Mouse (Mus musculus) kidney, adult 8-10 months (tissue): ENCODE measurements at regions not wholly inside any gene's neighbourhood (a gene's known extent, or its start where the extent isn't known, plus 50 kb on each side); places are given as distances from the start of the nearest gene placed in this dataset.
A peak's percentile ranks its signal among the peaks of the same experiment; 100 is the strongest.

Experiments used
- DNase-seq, 2 experiments: peaks; one replicate each; pipeline ENCODE4 v3.0.0; 2022

DNA sequence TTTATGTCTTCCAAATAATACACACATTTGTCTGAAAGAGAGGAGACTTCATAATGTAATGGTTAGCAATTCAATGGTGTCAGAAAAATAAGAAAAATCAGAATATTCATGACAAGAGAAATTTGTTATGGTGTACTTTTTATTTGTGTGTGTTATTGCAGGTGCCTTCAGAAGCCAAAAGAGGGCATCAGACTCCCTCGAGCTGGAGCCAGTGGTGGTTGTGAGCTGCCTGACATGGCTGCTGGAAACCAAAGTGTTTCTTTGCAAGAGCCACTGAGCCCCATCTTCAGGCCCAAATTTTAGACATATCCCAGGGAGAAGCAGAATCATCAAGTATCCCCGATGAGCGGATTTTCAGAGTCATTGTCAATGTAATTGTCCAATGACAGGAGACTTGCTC is 81.9 kb downstream of the Tm2d3 start:
- DNase-seq, result peak in 1 of 2 experiments; percentile 8

GRCm38 (mm10) chr7:65773948-65774347 is 83.0 kb downstream of the Tm2d3 start:
- DNase-seq, result no peak

GRCm38 (mm10) chr7:65774388-65775015 is 83.5 kb downstream of the Tm2d3 start:
- no peak for DNase-seq

- no peak for DNase-seq
These were observed 84.0 kb downstream of the Tm2d3 start for GRCm38 (mm10) chr7:65775016-65775415.

DNA sequence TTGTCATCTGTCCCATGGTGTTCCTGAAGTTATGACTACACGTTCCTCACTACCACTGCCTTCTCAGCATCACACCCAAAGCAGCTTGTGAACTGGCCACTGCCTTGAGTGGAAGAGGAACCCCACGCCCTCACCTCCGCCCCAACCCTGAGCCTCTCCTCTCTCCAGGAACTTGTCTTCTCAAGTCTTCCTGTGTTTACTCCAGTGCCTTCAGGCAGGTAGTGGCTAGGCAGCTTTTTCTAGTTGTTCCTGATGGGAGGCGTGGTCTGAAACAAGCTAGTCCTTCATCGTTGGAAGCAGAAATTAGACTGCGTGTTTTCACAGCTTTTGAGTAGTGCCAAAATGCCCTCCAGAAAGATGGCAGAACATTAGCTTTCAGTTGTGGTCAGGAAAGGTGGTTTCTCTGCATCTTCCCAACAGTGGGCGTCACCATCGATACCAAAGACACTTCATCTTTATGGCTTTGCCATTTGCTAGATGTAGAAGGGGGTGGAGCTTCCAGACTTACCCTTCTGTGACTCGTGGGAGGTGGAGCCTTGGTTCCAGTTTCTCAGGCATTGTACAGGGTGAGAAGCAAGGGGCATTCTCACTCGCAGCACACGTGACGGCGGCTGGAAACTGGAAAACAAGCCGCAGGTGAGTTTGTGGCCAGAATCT is 81.7 kb upstream of the Pcsk6 start:
- no peak for DNase-seq

DNA sequence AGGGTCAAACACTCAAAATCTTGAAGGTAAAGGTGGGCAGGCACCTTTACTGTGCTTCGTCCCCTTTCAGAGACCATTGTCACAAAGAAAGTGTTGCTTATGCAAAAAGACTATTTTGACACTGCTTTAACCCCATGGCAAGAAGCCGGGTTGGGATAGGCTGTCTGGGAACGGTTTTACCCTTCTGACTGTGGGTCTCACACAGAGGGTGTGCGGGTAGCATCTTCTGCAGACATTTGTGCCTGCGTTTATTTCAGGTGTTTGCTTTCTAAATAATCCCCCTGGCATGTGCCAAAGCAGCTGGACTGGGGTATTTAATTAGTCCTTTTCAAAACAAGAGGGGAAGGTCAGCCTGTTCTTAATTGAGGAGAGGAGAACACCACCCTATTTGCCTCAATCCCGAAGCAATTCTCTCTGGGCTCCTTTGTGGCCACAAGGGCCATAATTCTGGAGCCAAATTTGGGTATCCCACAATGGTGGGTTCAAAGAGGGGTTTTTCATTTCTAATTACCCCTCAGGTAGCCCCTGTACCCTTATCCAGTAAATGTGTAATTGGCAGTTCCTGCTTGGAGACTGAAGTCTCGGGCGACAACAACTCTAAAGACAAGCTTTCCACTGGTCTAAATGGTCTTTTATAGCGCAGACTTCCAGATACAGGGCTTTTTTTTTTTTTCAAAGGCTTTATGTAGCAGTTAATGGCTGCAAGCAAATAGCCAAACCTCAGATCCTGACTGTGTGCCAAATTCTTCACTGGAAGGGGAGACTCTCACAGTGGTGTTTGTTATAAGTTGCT is 80.8 kb upstream of the Pcsk6 start:
- DNase-seq, result no peak

DNA sequence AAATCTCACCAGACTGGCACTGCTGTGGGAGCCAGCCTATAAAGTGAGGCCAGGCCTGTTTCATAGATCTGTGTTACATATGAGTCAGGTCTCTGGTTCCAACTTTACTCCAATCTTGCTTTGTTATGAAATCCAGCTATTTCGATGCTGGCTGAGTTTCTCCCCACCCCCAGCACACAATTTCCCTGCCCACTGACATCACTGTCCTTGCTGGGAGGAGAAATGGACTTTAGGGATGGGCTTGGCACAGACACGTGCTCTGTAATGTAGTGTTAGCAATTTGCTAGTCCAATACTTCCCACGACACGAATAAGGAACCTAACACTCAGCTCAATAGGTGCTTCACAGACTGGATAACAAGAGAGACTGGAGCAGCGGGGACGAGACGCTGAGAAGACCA is 79.5 kb upstream of the Pcsk6 start:
- DNase-seq, result no peak

GRCm38 (mm10) chr7:65783773-65784172 is 77.8 kb upstream of the Pcsk6 start:
- no peak for DNase-seq

- no peak for DNase-seq
These were observed 74.6 kb upstream of the Pcsk6 start for GRCm38 (mm10) chr7:65786916-65787315.

DNA sequence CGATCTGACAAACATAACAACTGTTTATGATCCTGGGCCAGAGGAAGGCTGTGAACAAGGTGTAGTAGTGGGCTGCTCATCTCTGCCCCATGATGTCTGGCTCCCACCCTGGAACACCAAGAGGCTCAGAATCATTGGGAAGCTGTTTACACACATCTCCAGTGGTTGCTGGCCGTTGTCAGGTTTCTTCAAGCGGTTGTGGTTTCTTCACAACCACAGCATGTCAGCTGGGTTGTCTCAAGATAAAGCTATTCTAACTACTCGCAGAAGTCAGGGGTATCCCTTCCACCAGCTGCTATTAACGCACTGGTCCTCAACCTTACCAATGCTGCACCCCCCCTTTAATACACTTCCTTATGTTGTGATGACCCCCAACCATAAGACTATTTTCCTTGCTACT is 73.7 kb upstream of the Pcsk6 start:
- no peak for DNase-seq

DNA sequence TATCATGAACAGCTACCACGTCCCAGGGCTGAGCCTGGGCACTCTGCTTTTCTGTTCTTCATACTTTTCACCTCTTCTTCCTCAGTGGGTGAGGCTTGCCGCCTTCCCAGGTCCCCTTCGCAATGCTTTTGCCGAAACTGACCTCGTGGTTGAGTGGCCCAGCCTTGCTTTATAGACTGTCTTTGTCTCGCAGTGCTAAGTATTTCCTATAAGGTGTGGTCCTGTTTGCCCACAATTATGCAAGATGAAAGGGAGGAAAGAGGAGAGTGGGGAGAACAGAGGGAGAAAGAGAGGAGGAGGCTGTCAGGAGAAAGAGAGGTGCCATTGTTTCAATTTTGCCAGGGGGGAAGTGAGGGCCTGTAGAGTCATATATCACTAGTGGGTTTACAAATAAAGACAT is 71.3 kb upstream of the Pcsk6 start:
- DNase-seq, result no peak

DNA sequence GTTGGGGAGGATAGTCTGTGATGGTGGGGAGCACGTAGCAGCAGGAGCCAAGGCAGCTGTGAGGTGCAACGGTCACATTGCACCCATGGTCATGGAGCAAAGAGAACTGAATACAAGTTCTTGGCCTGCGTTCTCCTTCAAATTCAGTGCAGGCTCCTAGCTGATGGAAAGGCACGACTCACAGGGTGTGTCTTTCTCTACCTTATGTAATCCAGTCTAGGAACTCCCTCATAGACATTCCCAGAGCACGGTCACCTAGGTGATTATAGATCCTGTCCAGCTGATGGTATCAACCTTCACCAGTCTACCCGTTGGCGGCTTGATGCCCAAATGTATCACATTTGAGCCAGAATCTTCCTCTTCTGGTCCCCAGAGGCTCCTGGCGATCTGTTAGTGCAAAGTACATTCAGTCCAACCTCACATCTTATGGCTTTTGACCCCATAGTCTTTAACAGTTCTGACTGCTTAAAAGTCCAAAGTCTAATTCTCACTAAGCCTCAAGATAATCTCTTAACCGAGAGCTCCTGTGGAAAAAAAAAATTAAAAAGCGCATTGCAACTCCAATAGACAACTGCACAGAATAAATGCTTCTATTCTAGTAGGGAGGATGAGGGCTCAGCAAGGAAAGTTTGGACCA is 69.2 kb upstream of the Pcsk6 start:
- no peak for DNase-seq

DNA sequence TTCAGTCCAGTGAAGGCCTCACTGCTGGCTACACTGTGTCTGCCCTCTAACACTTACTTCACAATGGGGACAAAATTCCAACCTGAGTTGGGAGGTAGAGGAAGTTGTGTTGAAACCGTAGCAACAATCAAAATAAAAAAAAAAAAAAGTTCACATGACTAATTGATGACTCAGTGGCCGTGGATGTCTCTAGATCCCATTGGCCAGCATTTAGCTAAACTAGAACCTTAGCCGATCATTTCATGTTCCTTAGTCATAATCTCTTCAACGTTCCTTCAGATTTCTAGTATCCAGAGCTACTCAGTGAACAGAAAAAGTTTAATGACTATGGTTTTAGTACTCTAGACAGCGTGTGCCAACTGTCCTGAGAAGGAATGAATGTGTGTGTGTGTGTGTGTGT is 59.2 kb upstream of the Pcsk6 start:
- DNase-seq, result no peak

DNA sequence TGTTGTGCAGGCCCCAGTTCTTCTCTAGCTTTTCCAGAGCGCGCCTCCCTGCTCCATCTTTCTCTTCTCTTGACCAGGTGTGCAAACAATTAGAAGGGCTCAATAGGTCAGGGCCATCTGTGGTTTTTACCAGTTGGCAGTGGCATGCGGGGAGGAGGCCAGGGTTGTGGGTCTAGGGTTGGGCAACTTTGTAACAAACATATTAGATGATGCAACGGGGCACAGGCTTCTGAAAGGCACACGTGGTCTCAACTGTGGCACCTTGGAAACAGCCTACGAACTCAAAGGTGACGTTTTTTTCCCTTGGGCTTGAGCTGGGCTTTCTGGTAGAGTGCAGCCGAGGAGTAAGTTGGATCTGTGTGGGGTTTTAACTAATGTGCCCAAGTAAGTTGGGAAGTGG is 58.7 kb upstream of the Pcsk6 start:
- DNase-seq, result no peak

- DNase-seq, result peak in 1 of 2 experiments; percentile 7
These were observed 57.9 kb upstream of the Pcsk6 start for GRCm38 (mm10) chr7:65803422-65804303.
